Mouse (Mus musculus) heart, postnatal 25 days (tissue): ENCODE measurements around the gene Fgfr2. TPM values are rescaled to one million over a fixed set of nuclear protein-coding genes. Genes with fewer than 3 reads are reported as not detected.
A peak's percentile ranks its signal among the peaks of the same experiment; 100 is the strongest.

Experiments
- DNase-seq: peaks from one replicate; pipeline ENCODE4 v3.0.0; 2022; ENCODE audit warnings: low spot score
- intact Hi-C: fragments of 180-260 bp; cut with DNase I; formaldehyde crosslinking; loops from one replicate; pipeline ENCODE4 v1.15.1; 2025
- total RNA-seq, 2 experiments: library from RNA; stranded (reverse); gene quantifications; 2 replicates each; pipeline ENCODE4 v1.2.3; 2021

Fgfr2 gene
- total RNA-seq, 2 experiments from 2014 or later = 1.7 to 1.8 TPM

- no peak for DNase-seq
- intact Hi-C loops = loop anchor here (10.0 kb wide), 1 partner anchor 154 kb away; the partner anchor contains the start of gene Oat
Observed at GRCm38 (mm10) chr7:132729093-132729831, 393.9 kb downstream of the Fgfr2 start.

- intact Hi-C loops = loop anchor here (10.0 kb wide), 1 partner anchor 151 kb away; the partner anchor contains the start of gene Oat
- no peak for DNase-seq
Observed at GRCm38 (mm10) chr7:132726106-132726861, 396.9 kb downstream of the Fgfr2 start.

GRCm38 (mm10) chr7:132724501-132725062 is 398.6 kb downstream of the Fgfr2 start:
- intact Hi-C loops = loop anchor here (5.0 to 10.0 kb wide), 2 partner anchors 42 to 150 kb away; partner anchors contain the start of gene Oat

GRCm38 (mm10) chr7:132723906-132724305 is 399.2 kb downstream of the Fgfr2 start:
- peak; percentile 83 for DNase-seq
- intact Hi-C loops = loop anchor here (5.0 to 10.0 kb wide), 2 partner anchors 42 to 149 kb away; partner anchors contain the start of gene Oat

More at GRCm38 (mm10) chr7:132724501-132725062, 398.6 kb downstream of the Fgfr2 start:
- DNase-seq = no peak

- intact Hi-C loops = loop anchor here (5.0 to 10.0 kb wide), 2 partner anchors 40 to 148 kb away; partner anchors contain the start of gene Oat
- DNase-seq = no peak
Observed at GRCm38 (mm10) chr7:132722401-132723370, 400.5 kb downstream of the Fgfr2 start.

- intact Hi-C loops = loop anchor here (5.0 to 10.0 kb wide), 2 partner anchors 38 to 146 kb away; partner anchors contain the start of gene Oat
- DNase-seq = no peak
Observed at GRCm38 (mm10) chr7:132720562-132720961, 402.6 kb downstream of the Fgfr2 start.

GRCm38 (mm10) chr7:132719570-132719969 is 403.6 kb downstream of the Fgfr2 start:
- intact Hi-C loops = no loop called here
- no peak for DNase-seq

GRCm38 (mm10) chr7:132715259-132715658 is 407.9 kb downstream of the Fgfr2 start:
- DNase-seq = no peak
- intact Hi-C loops = loop anchor here (2.0 kb wide), 1 partner anchor 20 kb away; no protein-coding TSS in a partner anchor

GRCm38 (mm10) chr7:132714236-132714923 is 408.8 kb downstream of the Fgfr2 start:
- intact Hi-C loops = loop anchor here (2.0 to 5.0 kb wide), 3 partner anchors 20 to 57 kb away; no protein-coding TSS in a partner anchor
- peak; percentile 71 for DNase-seq

- peak; percentile 53 for DNase-seq
- intact Hi-C loops = loop anchor here (2.0 to 5.0 kb wide), 3 partner anchors 21 to 56 kb away; no protein-coding TSS in a partner anchor
Observed at GRCm38 (mm10) chr7:132713483-132714126, 409.5 kb downstream of the Fgfr2 start.

GRCm38 (mm10) chr7:132712956-132713355 is 410.2 kb downstream of the Fgfr2 start:
- DNase-seq = no peak
- intact Hi-C loops = loop anchor here (5.0 kb wide), 2 partner anchors 41 to 56 kb away; no protein-coding TSS in a partner anchor

- DNase-seq = no peak
- intact Hi-C loops = loop anchor here (5.0 kb wide), 2 partner anchors 40 to 55 kb away; no protein-coding TSS in a partner anchor
Observed at GRCm38 (mm10) chr7:132712044-132712708, 411.0 kb downstream of the Fgfr2 start.

GRCm38 (mm10) chr7:132711579-132711978 is 411.6 kb downstream of the Fgfr2 start:
- intact Hi-C loops = loop anchor here (5.0 kb wide), 2 partner anchors 39 to 54 kb away; no protein-coding TSS in a partner anchor
- DNase-seq = no peak

- intact Hi-C loops = no loop called here
- no peak for DNase-seq
Observed at GRCm38 (mm10) chr7:132705130-132705529, 418.0 kb downstream of the Fgfr2 start.

- intact Hi-C loops = no loop called here
- no peak for DNase-seq
Observed at GRCm38 (mm10) chr7:132704310-132704875, 418.8 kb downstream of the Fgfr2 start.

GRCm38 (mm10) chr7:132703515-132704309 is 419.4 kb downstream of the Fgfr2 start:
- no peak for DNase-seq
- intact Hi-C loops = no loop called here
